Mouse (Mus musculus): ENCODE data around the gene Hoxa10. TPM values are rescaled to one million over a fixed set of nuclear protein-coding genes. Genes with fewer than 3 reads are reported as not detected.
A peak's percentile ranks its signal among the peaks of the same experiment; 100 is the strongest.

The Hoxa10 gene
- polyA plus RNA-seq, 1 experiment from 2014 or later: not detected

GRCm38 (mm10) chr6:52185222-52185621, 55.4 kb downstream of the Hoxa10 start:
- Histone ChIP-seq H3K27me3 (peaks cover 99% of the 10 kb centered on the region), H3K4me1 (peaks cover 17% of the 10 kb centered on the region; the same call in 1 of the 2 replicates), H3K9ac (no peak overlapping the region), H3K27ac (peak overlapping the region; percentile 87), H3K4me2 (replicated peaks) (peak overlapping the region; percentile 88), H3K36me3 (no peaks in the 10 kb centered on the region), H3K4me3 (0 out of 2 replicates have a peak overlapping the region, but pooled peaks have one; percentile 4), H3K9me3 (replicated peaks) (no peaks in the 10 kb centered on the region)
- WGBS: 1% methylated on average over 19 of the region's 19 CpGs
- ATAC-seq (ENCODE audit: low FRiP score): no peak

DNA sequence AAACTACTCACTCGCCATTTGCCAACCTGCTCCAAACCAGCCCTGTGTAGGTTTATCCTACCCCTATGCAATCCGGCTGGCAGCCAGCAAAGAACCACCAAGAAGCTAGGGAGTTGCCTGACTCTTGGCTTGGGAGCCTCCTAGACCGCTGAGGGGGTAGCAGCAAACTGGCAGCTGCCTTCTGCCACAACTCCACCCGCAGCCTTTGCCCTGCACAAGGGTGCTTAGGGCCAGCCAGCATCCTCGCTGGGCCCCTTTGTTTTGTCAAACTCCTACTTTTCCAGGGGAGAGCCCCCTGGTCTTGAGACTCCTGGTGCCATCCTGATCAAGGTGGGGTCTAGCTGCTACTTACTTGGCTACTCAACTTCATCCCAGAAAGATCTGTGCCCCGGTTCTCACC, 56.0 kb downstream of the Hoxa10 start:
- WGBS: 3% methylated on average over 6 of the region's 6 CpGs
- Histone ChIP-seq H3K27ac (peak overlapping the region; percentile 87), H3K27me3 (peaks cover 99% of the 10 kb centered on the region), H3K4me3 (peak overlapping the region; percentile 12; the same call in 1 of the 2 replicates), H3K36me3 (no peaks in the 10 kb centered on the region), H3K9me3 (replicated peaks) (no peaks in the 10 kb centered on the region), H3K4me2 (replicated peaks) (peak overlapping the region; percentile 88), H3K9ac (peak overlapping the region; percentile 47), H3K4me1 (peaks cover 17% of the 10 kb centered on the region; the same call in 1 of the 2 replicates)
- no peak for ATAC-seq (ENCODE audit: low FRiP score)

DNA sequence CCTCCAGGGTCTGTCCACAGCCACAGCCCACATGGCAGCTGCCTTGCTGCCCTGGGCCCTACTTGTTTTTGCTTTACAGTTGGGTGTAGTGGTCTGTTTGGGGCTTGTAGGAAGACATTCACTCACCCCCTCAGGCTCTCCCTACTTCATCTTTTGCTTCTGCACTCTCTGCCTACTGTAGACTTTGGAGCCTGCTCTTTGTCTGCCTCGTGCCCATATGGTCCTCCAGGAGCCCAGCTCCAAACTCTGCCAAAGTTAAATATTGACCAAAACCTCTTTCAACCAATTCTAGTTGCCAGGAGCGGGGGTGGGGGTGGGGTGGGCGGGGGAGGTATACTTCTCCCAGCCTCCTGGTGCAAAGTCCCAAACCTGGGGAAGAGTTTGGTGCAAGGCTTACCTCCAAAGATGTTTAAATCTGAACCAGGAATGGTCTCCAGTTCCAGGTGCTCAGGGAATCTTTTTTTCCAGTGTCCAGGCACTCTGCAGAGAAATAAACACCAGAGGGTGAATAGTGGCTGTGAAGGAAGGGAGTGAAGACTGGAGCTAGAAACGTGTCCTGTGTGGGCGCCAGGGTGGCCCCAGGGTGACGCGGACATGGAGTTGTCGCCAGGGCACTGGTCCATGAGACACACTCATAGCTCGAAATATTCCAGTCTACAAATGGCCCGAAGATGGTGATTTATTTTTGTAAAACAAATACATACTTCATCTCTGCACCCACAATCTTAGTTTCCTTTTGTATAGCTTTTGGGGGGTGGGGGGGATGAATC, 57.2 kb downstream of the Hoxa10 start:
- no peaks in the 10 kb centered on the region for H3K9me3 ChIP-seq (replicated peaks)
- peaks cover 17% of the 10 kb centered on the region; the same call in 1 of the 2 replicates for H3K4me1 ChIP-seq
- H3K27me3 ChIP-seq: peaks cover 99% of the 10 kb centered on the region
- no peak for ATAC-seq (ENCODE audit: low FRiP score)
- 6% methylated on average over 10 of the region's 10 CpGs for WGBS
- H3K4me3 ChIP-seq: peak overlapping the region; percentile 16
- no peaks in the 10 kb centered on the region for H3K36me3 ChIP-seq
- peak overlapping the region; percentile 88 for H3K4me2 ChIP-seq (replicated peaks)
- H3K9ac ChIP-seq: peak overlapping the region; percentile 51
- peak overlapping the region; percentile 87 for H3K27ac ChIP-seq

- peak overlapping the region; percentile 51 for H3K9ac ChIP-seq
- 0 out of 2 replicates have a peak overlapping the region, but pooled peaks have one; percentile 16 for H3K4me3 ChIP-seq
- peaks cover 17% of the 10 kb centered on the region; the same call in 1 of the 2 replicates for H3K4me1 ChIP-seq
- H3K36me3 ChIP-seq: no peaks in the 10 kb centered on the region
- ATAC-seq (ENCODE audit: low FRiP score): no peak
- peak overlapping the region; percentile 87 for H3K27ac ChIP-seq
- H3K4me2 ChIP-seq (replicated peaks): peak overlapping the region; percentile 88
- 18% methylated on average over 1 of the region's 1 CpGs for WGBS
- H3K27me3 ChIP-seq: peaks cover 99% of the 10 kb centered on the region
- H3K9me3 ChIP-seq (replicated peaks): no peaks in the 10 kb centered on the region
Observed at GRCm38 (mm10) chr6:52182793-52183192, 57.9 kb downstream of the Hoxa10 start.

GRCm38 (mm10) chr6:52182030-52182429, 58.6 kb downstream of the Hoxa10 start:
- Histone ChIP-seq H3K9ac (no peak overlapping the region), H3K4me1 (peaks cover 17% of the 10 kb centered on the region; the same call in 1 of the 2 replicates), H3K4me3 (no peak overlapping the region; the same call in 1 of the 2 replicates), H3K27me3 (peaks cover 99% of the 10 kb centered on the region), H3K4me2 (replicated peaks) (peak overlapping the region; percentile 88), H3K9me3 (replicated peaks) (no peaks in the 10 kb centered on the region), H3K27ac (peak overlapping the region; percentile 98; the same call in 1 of the 2 replicates), H3K36me3 (no peaks in the 10 kb centered on the region)
- ATAC-seq (ENCODE audit: low FRiP score): no peak
- 24% methylated on average over 2 of the region's 2 CpGs for WGBS

MicroRNAs within 50 kb of the gene (microRNA counts, 519-probe panel; counts per million panel counts)
- 470 counts per million, percentile 58 among the panel's probes with 10 or more counts for microRNA mmu-miR-196b

Small RNAs within 50 kb of the gene (microRNA-seq; reads per million reads assigned to microRNA genes)
- gene Mir196b: 38.8 reads per million, percentile 36 among the genes with 10 or more reads in this experiment

Other genes starting within 250 kb of the Hoxa10 start
- gene Skap2, start 228.3 kb downstream of the Hoxa10 start, polyA plus RNA-seq (2016; fragmentation: Nextera tagmentation; extraction: Ambion mirVana): 24.4 and 27.8 TPM in 2 replicates
- 2.1 and 3.2 TPM in 2 replicates for gene Hoxa1, start 82.5 kb downstream of the Hoxa10 start, polyA plus RNA-seq (2016; fragmentation: Nextera tagmentation; extraction: Ambion mirVana)
- 52.2 and 70.1 TPM in 2 replicates for gene Hoxa2, start 76.0 kb downstream of the Hoxa10 start, polyA plus RNA-seq (2016; fragmentation: Nextera tagmentation; extraction: Ambion mirVana)
- 5.6 and 6.9 TPM in 2 replicates for gene 5730596B20Rik, start 63.4 kb downstream of the Hoxa10 start, polyA plus RNA-seq (2016; fragmentation: Nextera tagmentation; extraction: Ambion mirVana)
- 6.9 and 12.5 TPM in 2 replicates for gene Hoxa4, start 49.1 kb downstream of the Hoxa10 start, polyA plus RNA-seq (2016; fragmentation: Nextera tagmentation; extraction: Ambion mirVana)
- gene Hoxa5, start 36.3 kb downstream of the Hoxa10 start, polyA plus RNA-seq (2016; fragmentation: Nextera tagmentation; extraction: Ambion mirVana): 53.4 and 82.9 TPM in 2 replicates
- 18.7 and 20.5 TPM in 2 replicates for gene Hoxa6, start 32.1 kb downstream of the Hoxa10 start, polyA plus RNA-seq (2016; fragmentation: Nextera tagmentation; extraction: Ambion mirVana)
- 13.7 and 19.5 TPM in 2 replicates for gene Hoxa3, start 27.5 kb downstream of the Hoxa10 start, polyA plus RNA-seq (2016; fragmentation: Nextera tagmentation; extraction: Ambion mirVana)
- not detected in 2 replicates for gene Gm28308, start 27.5 kb downstream of the Hoxa10 start, polyA plus RNA-seq (2016; fragmentation: Nextera tagmentation; extraction: Ambion mirVana)
- 0.79 and 1.0 TPM in 2 replicates for gene Hoxa7, start 19.0 kb downstream of the Hoxa10 start, polyA plus RNA-seq (2016; fragmentation: Nextera tagmentation; extraction: Ambion mirVana)
- 0.12 TPM in 1 of 2 replicates, not detected in the other for gene Hoxa9, start 9.8 kb downstream of the Hoxa10 start, polyA plus RNA-seq (2016; fragmentation: Nextera tagmentation; extraction: Ambion mirVana)
- gene Hoxa11, start 5.0 kb upstream of the Hoxa10 start, polyA plus RNA-seq (2016; fragmentation: Nextera tagmentation; extraction: Ambion mirVana): not detected in 2 replicates
- not detected in 2 replicates for gene Hoxa13, start 20.0 kb upstream of the Hoxa10 start, polyA plus RNA-seq (2016; fragmentation: Nextera tagmentation; extraction: Ambion mirVana)
- gene Evx1, start 72.6 kb upstream of the Hoxa10 start, polyA plus RNA-seq (2016; fragmentation: Nextera tagmentation; extraction: Ambion mirVana): 11.5 and 12.6 TPM in 2 replicates